In the genomic region with DNA sequence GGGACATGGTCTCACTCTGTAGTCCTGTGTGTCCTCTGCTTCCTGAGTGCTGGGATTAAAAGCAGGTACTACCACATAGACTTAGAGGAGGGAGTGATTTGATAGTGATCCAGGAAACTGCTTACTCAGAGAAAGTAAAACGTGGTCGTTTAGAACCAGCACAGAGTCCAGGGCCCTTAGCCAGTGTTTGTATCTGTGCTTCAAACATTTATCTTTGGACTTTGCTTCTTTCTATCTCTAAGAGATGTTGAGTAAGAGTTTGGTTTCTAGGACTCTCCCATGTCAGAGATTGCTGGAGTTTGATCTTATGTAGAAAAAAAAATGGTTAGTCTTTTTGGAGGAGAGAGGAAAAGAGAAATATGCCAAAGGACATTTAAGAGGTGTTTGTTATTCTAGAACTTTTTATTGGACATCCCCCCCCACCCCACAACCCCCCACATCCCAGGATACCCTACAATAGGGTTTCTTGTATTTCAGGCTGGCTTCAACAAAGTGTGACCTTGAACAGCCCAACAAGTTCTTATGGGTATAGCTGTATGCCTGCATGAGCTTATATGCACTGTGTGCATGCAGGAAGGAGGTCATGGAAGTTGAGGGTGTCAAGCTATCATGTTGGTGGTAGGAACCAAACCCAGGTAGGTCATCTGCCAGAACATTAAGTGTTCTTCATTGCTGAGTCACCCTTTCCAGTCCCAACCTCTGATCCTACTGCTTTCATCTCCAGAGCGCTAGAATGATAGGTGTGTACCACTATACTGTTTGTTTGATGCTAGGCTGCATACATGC, we compare ENCODE assay signal across 18 mouse cellular contexts. TPM values are rescaled to one million over a fixed set of nuclear protein-coding genes. Genes with fewer than 3 reads are reported as not detected.
DNase-seq lines count a peak whose midpoint lies in the region; ATAC-seq and TF ChIP-seq lines count a peak whose summit lies in the region.
"Had no signal": no experiment of that assay in that cellular context is flagged by ENCODE, and none has a peak within 500 bp of the region (broad histone marks: within the 10 kb centered on the region; RNA-seq: fewer than 3 reads in every experiment).

No protein-coding gene starts in this region.

- no peak overlapping the region for H3K9ac ChIP-seq in kidney, embryonic 14.5 days (ENCODE audit: low read depth, low read length)
- no peak overlapping the region for H3K9ac ChIP-seq in intestine, embryonic 16.5 days (ENCODE audit: low read depth, low read length)
- H3K9ac ChIP-seq: hindbrain, embryonic 14.5 days; limb, embryonic 15.5 days; neural tube, embryonic 12.5 days had no signal

- no peaks in the 10 kb centered on the region for H3K9me3 ChIP-seq in kidney, embryonic 14.5 days (ENCODE audit: control insufficient read depth, low read length)
- H3K9me3 ChIP-seq in intestine, embryonic 16.5 days (ENCODE audit: control insufficient read depth, low read length), result no peaks in the 10 kb centered on the region
- H3K9me3 ChIP-seq: forebrain, embryonic 10.5 days; G1E; limb, embryonic 15.5 days; neural tube, embryonic 12.5 days had no signal

- no peaks in the 10 kb centered on the region for H3K27me3 ChIP-seq in kidney, embryonic 14.5 days (ENCODE audit: control insufficient read depth, insufficient read depth, low read length)
- H3K27me3 ChIP-seq in intestine, embryonic 16.5 days (replicated peaks; ENCODE audit: control insufficient read depth, insufficient read depth, low read length), result no peaks in the 10 kb centered on the region
- no peaks in the 10 kb centered on the region for H3K27me3 ChIP-seq in small intestine, adult 2 months (ENCODE audit: control insufficient read depth, insufficient read depth, low read length)
- H3K27me3 ChIP-seq: limb, embryonic 15.5 days; neural tube, embryonic 12.5 days had no signal

- WGBS in kidney, embryonic 14.5 days, result 84% methylated on average over 3 of the region's 3 CpGs
- 42% methylated on average over 3 of the region's 3 CpGs for whole genome bisulfite sequencing in intestine, embryonic 16.5 days
- 15% methylated on average over 3 of the region's 3 CpGs for WGBS in small intestine, adult 2 months

- H3K27ac ChIP-seq in kidney, embryonic 14.5 days (ENCODE audit: low read depth, low read length), result no peak overlapping the region
- peak overlapping the region; percentile 74 for H3K27ac ChIP-seq in intestine, embryonic 16.5 days (ENCODE audit: low read length)
- H3K27ac ChIP-seq in small intestine, adult 2 months (ENCODE audit: insufficient read depth, low read depth, low read length), result peak overlapping the region; percentile 93
- H3K27ac ChIP-seq: forebrain, embryonic 10.5 days; hindbrain, embryonic 14.5 days; limb, embryonic 15.5 days; neural tube, embryonic 12.5 days had no signal

- H3K4me2 ChIP-seq in kidney, embryonic 14.5 days (replicated peaks; ENCODE audit: low read depth, low read length), result no peak overlapping the region
- 0 out of 2 replicates have a peak overlapping the region, but pooled peaks have one; percentile 6 for H3K4me2 ChIP-seq in intestine, embryonic 16.5 days (ENCODE audit: low read depth, low read length)
- H3K4me2 ChIP-seq: hindbrain, embryonic 14.5 days; limb, embryonic 15.5 days; neural tube, embryonic 12.5 days had no signal

- DNase-seq in kidney, adult 11 months, result peak; percentile 40
- peak; percentile 39 for DNase-seq in CD4-positive helper T cell, adult 2 months (ENCODE audit: low read depth, low spot score)
- DNase-seq in cerebellum, postnatal 4 days (ENCODE audit: low spot score in 2 of 2), result no peak
- no peak for DNase-seq in lung, postnatal 36 days
- DNase-seq in thymus, adult 18-20 months, result no peak
- DNase-seq: cerebellum, adult 8-10 months; gastrocnemius, postnatal 14 days; heart, postnatal 10 days; lung, postnatal 14 days; thymus, postnatal 4 days had no signal

- TF ChIP-seq CTCF in small intestine, adult 2 months (IDR thresholded peaks at IDR 0.05; ENCODE audit: extremely low read depth, insufficient read length, insufficient replicate concordance, low read depth, low read length), result no peak

- no peak overlapping the region for H3K4me3 ChIP-seq in kidney, embryonic 14.5 days (ENCODE audit: low read length)
- no peak overlapping the region for H3K4me3 ChIP-seq in intestine, embryonic 16.5 days (ENCODE audit: low read length)
- H3K4me3 ChIP-seq in small intestine, adult 2 months (ENCODE audit: low read depth, low read length), result no peak overlapping the region
- H3K4me3 ChIP-seq: forebrain, embryonic 10.5 days; limb, embryonic 15.5 days; neural tube, embryonic 12.5 days had no signal

- H3K36me3 ChIP-seq in kidney, embryonic 14.5 days (ENCODE audit: control insufficient read depth, insufficient read depth, low read length), result peaks cover 45% of the 10 kb centered on the region
- H3K36me3 ChIP-seq in intestine, embryonic 16.5 days (ENCODE audit: control insufficient read depth, insufficient read depth, low read length), result peaks cover 8% of the 10 kb centered on the region; the same call in 1 of the 2 replicates
- peaks cover 27% of the 10 kb centered on the region for H3K36me3 ChIP-seq in small intestine, adult 2 months (ENCODE audit: control insufficient read depth, insufficient read depth, low read length)

- ATAC-seq in kidney, embryonic 14.5 days (ENCODE audit: low FRiP score, low TSS enrichment), result no peak
- ATAC-seq in intestine, embryonic 16.5 days, result peak; percentile 95

- no peaks in the 10 kb centered on the region; the same call in 1 of the 2 replicates for H3K4me1 ChIP-seq in kidney, embryonic 14.5 days (ENCODE audit: control insufficient read depth, insufficient read depth, low read length)
- H3K4me1 ChIP-seq in intestine, embryonic 16.5 days (ENCODE audit: control insufficient read depth, insufficient read depth, low read length), result peaks cover 40% of the 10 kb centered on the region
- H3K4me1 ChIP-seq in small intestine, adult 2 months (ENCODE audit: control insufficient read depth, insufficient read depth, insufficient read length, low read length), result peaks cover 27% of the 10 kb centered on the region; the same call in 1 of the 2 replicates

- TF ChIP-seq POLR2A in small intestine, adult 2 months (IDR thresholded peaks at IDR 0.05; ENCODE audit: low read depth, low read length), result no peak

RNA-seq across cellular contexts. Expression of gene Pum1, which starts 43.3 kb away (rescaled TPM):
- 83.2 and 117 TPM in 2 replicates for polyA plus RNA-seq in kidney, embryonic 14.5 days (2014; fragmentation: Nextera tagmentation; extraction: Ambion mirVana)
- polyA plus RNA-seq in intestine, embryonic 16.5 days (2015; fragmentation: Nextera tagmentation; extraction: Ambion mirVana), result 57.8 and 60.8 TPM in 2 replicates
- 25.6 and 48.4 TPM in 2 replicates for polyA plus RNA-seq in small intestine, adult 2 months (2012; rRNA removed)

Comparison
In these comparisons a context has a peak if more than half of its experiments do, and no peak if none do; other contexts are left out.
1. DNase-seq: peak in kidney, adult 11 months (single experiment) and CD4-positive helper T cell, adult 2 months (single experiment); none in cerebellum, postnatal 4 days (0 of 2), lung, postnatal 36 days (single experiment) and thymus, adult 18-20 months (0 of 2).